Mouse (Mus musculus): ENCODE measurements around the gene Capn15.

The Capn15 gene

GRCm38 (mm10) chr17:25918037-25918750 lies 67.4 kb downstream of the Capn15 start:
- no peak for DNase-seq

GRCm38 (mm10) chr17:25916931-25917647 lies 68.5 kb downstream of the Capn15 start:
- DNase-seq, result no peak

- DNase-seq, result no peak
Observed at GRCm38 (mm10) chr17:25914295-25914694, 71.3 kb downstream of the Capn15 start.

GRCm38 (mm10) chr17:25913877-25914275 lies 71.7 kb downstream of the Capn15 start:
- DNase-seq, result no peak

- DNase-seq, result peak; percentile 89
Observed at GRCm38 (mm10) chr17:25913186-25913876, 72.3 kb downstream of the Capn15 start.

GRCm38 (mm10) chr17:25911816-25912215 lies 73.8 kb downstream of the Capn15 start:
- peak; percentile 35 for DNase-seq

Data from layer of hippocampus, adult 9-11 months (tissue).